Mouse (Mus musculus) kidney, postnatal 36 days (tissue): ENCODE results near the gene Trmo.

Source experiments
- DNase-seq, 2 experiments: peaks; one replicate each; pipeline ENCODE4 v3.0.0; 2021 to 2022; ENCODE audit warnings: mixed read lengths in 2 of 2

Trmo gene

GRCm38 (mm10) chr4:46389013-46389611, at the start of gene Trmo:
TSS of gene Trmo (minus strand) at chr4:46389437.
- DNase-seq: peak; percentile 96 to 97

- DNase-seq: no peak
Measured at GRCm38 (mm10) chr4:46432339-46433036, 43.3 kb upstream of the Trmo start.

GRCm38 (mm10) chr4:46428903-46429499, 39.8 kb upstream of the Trmo start:
- no peak for DNase-seq

GRCm38 (mm10) chr4:46422625-46423024, 33.4 kb upstream of the Trmo start:
- no peak for DNase-seq

- DNase-seq: no peak
Measured at GRCm38 (mm10) chr4:46418851-46419250, 29.6 kb upstream of the Trmo start.

GRCm38 (mm10) chr4:46417491-46417890, 28.3 kb upstream of the Trmo start:
- DNase-seq: peak; percentile 19 to 53

- DNase-seq: no peak
Measured at GRCm38 (mm10) chr4:46413406-46413805, 24.2 kb upstream of the Trmo start, which contains the start of gene Hemgn. TSS of gene Hemgn (minus strand) at chr4:46413506.

GRCm38 (mm10) chr4:46412113-46412512, 22.9 kb upstream of the Trmo start:
- no peak for DNase-seq

GRCm38 (mm10) chr4:46411489-46411888, 22.3 kb upstream of the Trmo start:
- DNase-seq: peak in 1 of 2 experiments; percentile 3

GRCm38 (mm10) chr4:46410677-46411076, 21.4 kb upstream of the Trmo start:
- no peak for DNase-seq

GRCm38 (mm10) chr4:46406966-46407703, 17.9 kb upstream of the Trmo start:
- no peak for DNase-seq

GRCm38 (mm10) chr4:46404042-46404795, 15.0 kb upstream of the Trmo start:
- DNase-seq: no peak

- no peak for DNase-seq
Measured at GRCm38 (mm10) chr4:46398839-46399238, 9.6 kb upstream of the Trmo start.

- no peak for DNase-seq
Measured at GRCm38 (mm10) chr4:46395736-46396135, 6.5 kb upstream of the Trmo start.

GRCm38 (mm10) chr4:46394388-46394787, 5.2 kb upstream of the Trmo start:
- no peak for DNase-seq

- peak; percentile 81 to 89 for DNase-seq
Measured at GRCm38 (mm10) chr4:46390390-46390970, 1.2 kb upstream of the Trmo start.

- DNase-seq: peak; percentile 30 to 55
Measured at GRCm38 (mm10) chr4:46389612-46390341, 540 bp upstream of the Trmo start.

- no peak for DNase-seq
Measured at GRCm38 (mm10) chr4:46388556-46388955, 681 bp downstream of the Trmo start.

- DNase-seq: peak; percentile 90 to 92
Measured at GRCm38 (mm10) chr4:46374869-46375368, 14.3 kb downstream of the Trmo start.

- DNase-seq: peak; percentile 10 to 55
Measured at GRCm38 (mm10) chr4:46374455-46374854, 14.8 kb downstream of the Trmo start.

- DNase-seq: peak; percentile 66 to 70
Measured at GRCm38 (mm10) chr4:46371030-46371429, 18.2 kb downstream of the Trmo start.
